Mouse (Mus musculus) MEL (cell line): ENCODE measurements around the gene Gm10118.

ENCODE experiments used
- BHLHE40 ChIP-seq: IDR thresholded peaks from 2 replicates; pipeline ENCODE4 v1.6.1; 2012; ENCODE audit warnings: low read depth, mild to moderate bottlenecking, inconsistent platforms, low read length, improper control_type of control experiment, borderline replicate concordance
- CTCF ChIP-seq, 3 experiments: IDR thresholded peaks in 2 of 3; conservative IDR thresholded peaks in 1 of 3; 2 replicates each; pipeline ENCODE4 v1.5.1; 2011 to 2012; ENCODE audit warnings: low read length in 3 of 3, low read depth in 2 of 3, mild to moderate bottlenecking in 2 of 3, improper control_type of control experiment in 1 of 3, inconsistent platforms in 1 of 3, mixed read lengths in 1 of 3, moderate library complexity in 1 of 3; ENCODE audit not compliant: control insufficient read depth in 1 of 3, insufficient read depth in 1 of 3, poor library complexity in 1 of 3, severe bottlenecking in 1 of 3
- ETS1 ChIP-seq: IDR thresholded peaks from 2 replicates; pipeline ENCODE4 v1.6.1; 2012; ENCODE audit warnings: low read depth, mild to moderate bottlenecking, inconsistent platforms, low read length, improper control_type of control experiment, moderate library complexity
- GATA1 ChIP-seq: IDR thresholded peaks from 2 replicates; pipeline ENCODE4 v1.6.1; 2011; ENCODE audit warnings: low read depth, low read length, improper control_type of control experiment
- JUND ChIP-seq: IDR thresholded peaks from 2 replicates; pipeline ENCODE4 v1.6.1; 2011; ENCODE audit warnings: low read depth, mild to moderate bottlenecking, improper control_type of control experiment, low read length
- MAFK ChIP-seq: IDR thresholded peaks from 2 replicates; pipeline ENCODE4 v1.6.1; 2011; ENCODE audit warnings: low read depth, mild to moderate bottlenecking, low read length, improper control_type of control experiment, borderline replicate concordance
- POLR2A ChIP-seq, 2 experiments: IDR thresholded peaks; 2 replicates each; pipeline ENCODE4 v1.6.1; 2011 to 2012; ENCODE audit warnings: low read length in 2 of 2, mild to moderate bottlenecking in 2 of 2, control low read depth in 1 of 2, improper control_type of control experiment in 1 of 2, low read depth in 1 of 2, moderate library complexity in 1 of 2; ENCODE audit not compliant: control insufficient read depth in 1 of 2, insufficient read depth in 1 of 2, poor library complexity in 1 of 2
- TAL1 ChIP-seq: IDR thresholded peaks from 2 replicates; pipeline ENCODE4 v1.6.1; 2012; ENCODE audit warnings: mild to moderate bottlenecking, inconsistent platforms, low read length, moderate library complexity, mixed read lengths
- TBP ChIP-seq: IDR thresholded peaks from 2 replicates; pipeline ENCODE4 v1.8.0; 2011; ENCODE audit warnings: low read depth, low read length, improper control_type of control experiment
- USF1 ChIP-seq: IDR thresholded peaks from 2 replicates; pipeline ENCODE4 v1.6.1; 2014; ENCODE audit warnings: low read depth, mild to moderate bottlenecking, inconsistent platforms, low read length, improper control_type of control experiment, moderate library complexity
- ZC3H11A ChIP-seq: IDR thresholded peaks from 2 replicates; pipeline ENCODE4 v1.6.1; 2012; ENCODE audit warnings: low read depth, mild to moderate bottlenecking, inconsistent platforms, low read length, improper control_type of control experiment
- ZNF384 ChIP-seq: IDR thresholded peaks from 2 replicates; pipeline ENCODE4 v1.6.1; 2012; ENCODE audit warnings: low read depth, mild to moderate bottlenecking, inconsistent platforms, low read length, improper control_type of control experiment

GRCm38 (mm10) chr10:63899891-63900290 lies 27.3 kb downstream of the Gm10118 start:
- no peak for TF ChIP-seq CTCF (IDR thresholded peaks at IDR 0.05 in 2 of 3, conservative IDR thresholded peaks at IDR 0.05 in 1 of 3; ENCODE audit: control insufficient read depth in 1 of 3, insufficient read depth in 1 of 3, low read depth in 2 of 3, low read length in 3 of 3, poor library complexity in 1 of 3, severe bottlenecking in 1 of 3)
- no peak for TF ChIP-seq POLR2A (IDR thresholded peaks at IDR 0.05; ENCODE audit: control insufficient read depth in 1 of 2, insufficient read depth in 1 of 2, low read depth in 1 of 2, low read length in 2 of 2, poor library complexity in 1 of 2)
- no peak for TF ChIP-seq JUND
- TF ChIP-seq ZNF384 = no peak
- no peak for TF ChIP-seq ZC3H11A
- no peak for TF ChIP-seq USF1
- TF ChIP-seq ETS1 = no peak
- TF ChIP-seq TAL1 = no peak
- TF ChIP-seq TBP = no peak
- TF ChIP-seq BHLHE40 = no peak
- no peak for TF ChIP-seq GATA1
- no peak for TF ChIP-seq MAFK
